Mouse (Mus musculus) ES-E14 (cell line): ENCODE measurements at regions not wholly inside any gene's neighbourhood (a gene's known extent, or its start where the extent isn't known, plus 50 kb on each side); places are given as distances from the start of the nearest gene placed in this dataset.

Source experiments
- HCFC1 ChIP-seq: IDR thresholded peaks from 2 replicates; pipeline ENCODE4 v1.6.1; 2012; ENCODE audit warnings: low read length, inconsistent platforms, borderline replicate concordance; ENCODE audit not compliant: insufficient read depth
- ZNF384 ChIP-seq: IDR thresholded peaks from 2 replicates; pipeline ENCODE4 v1.6.1; 2012; ENCODE audit warnings: low read depth, low read length, inconsistent platforms

GRCm38 (mm10) chr14:17158324-17158723 is 339.4 kb upstream of the Rarb start:
- TF ChIP-seq ZNF384 (no peak), HCFC1 (no peak)
